Mouse (Mus musculus): ENCODE measurements around the gene Cyp4f39.
"Not testable (repeated sequence)": the region's sequence is repeated elsewhere in the genome, so short reads cannot be mapped to it uniquely, and the experiment has no call there.

Cyp4f39 gene

DNA sequence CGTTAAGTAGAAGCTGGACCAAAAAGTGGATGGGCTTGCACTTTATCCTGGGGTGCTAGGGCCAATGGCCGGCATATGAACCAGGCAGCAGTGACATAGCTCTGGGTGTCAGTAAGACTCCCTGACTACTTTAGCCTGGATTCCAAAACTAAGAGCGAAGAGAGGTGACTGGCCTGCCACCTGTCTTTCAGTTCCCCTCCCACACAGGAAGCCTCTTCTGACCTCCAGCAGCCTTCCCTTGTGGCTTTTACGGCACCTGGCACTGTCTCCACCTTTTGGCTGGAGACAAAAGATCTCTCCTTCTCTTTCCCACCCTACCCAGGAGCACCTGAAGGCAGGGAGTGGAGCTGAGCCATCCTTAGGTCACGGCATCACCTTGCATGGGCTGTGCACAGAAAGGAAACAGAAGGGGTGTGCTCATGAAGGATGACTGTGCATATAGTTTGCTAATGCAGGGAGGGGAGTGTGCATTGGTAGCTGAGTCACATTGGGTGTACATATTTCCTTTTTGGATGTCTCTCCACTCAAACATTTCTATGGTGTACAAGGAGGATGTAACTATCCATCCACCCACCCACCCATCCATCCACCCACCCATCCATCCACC is 22.5 kb downstream of the Cyp4f39 start:
- DNase-seq = no peak

DNA sequence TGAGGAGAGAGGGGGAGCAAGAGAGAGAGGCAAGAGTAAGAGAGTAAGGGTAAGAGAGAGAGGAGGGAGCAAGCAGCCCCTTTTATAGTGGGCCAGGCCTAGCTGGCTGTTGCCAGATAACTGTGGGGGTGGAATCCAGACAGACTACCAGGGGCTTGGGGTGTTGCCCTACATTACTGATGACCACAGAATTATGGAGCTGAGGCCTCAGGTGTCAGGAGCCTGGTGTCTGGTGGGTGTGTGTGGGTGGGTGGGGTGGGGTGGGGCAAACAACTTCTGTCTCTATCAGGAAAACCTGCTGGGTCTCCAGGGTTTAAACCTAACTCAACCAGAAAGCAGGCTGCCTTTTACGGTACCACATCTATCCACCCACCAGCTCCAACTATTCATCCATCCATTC is 24.7 kb downstream of the Cyp4f39 start:
- no peak for DNase-seq

DNA sequence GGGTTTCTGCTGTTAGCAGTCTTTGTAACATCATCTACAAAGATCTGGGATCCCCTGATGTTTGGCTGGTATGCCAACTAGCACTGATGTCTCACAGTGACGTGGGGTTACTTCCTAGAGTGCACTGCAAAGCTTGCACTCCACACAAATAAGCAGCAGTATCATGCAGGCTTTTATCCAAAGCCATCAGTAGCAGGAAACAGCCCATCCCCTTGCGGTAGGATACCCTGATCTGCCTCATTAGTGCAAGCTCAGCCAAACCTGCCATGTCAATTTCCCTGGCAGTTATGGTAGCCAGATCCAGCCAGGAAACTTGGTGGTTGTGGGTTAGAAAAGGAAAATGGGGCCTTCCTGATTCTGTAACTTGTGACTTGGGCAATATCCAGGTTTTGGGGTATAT is 26.2 kb downstream of the Cyp4f39 start:
- no peak for DNase-seq

DNA sequence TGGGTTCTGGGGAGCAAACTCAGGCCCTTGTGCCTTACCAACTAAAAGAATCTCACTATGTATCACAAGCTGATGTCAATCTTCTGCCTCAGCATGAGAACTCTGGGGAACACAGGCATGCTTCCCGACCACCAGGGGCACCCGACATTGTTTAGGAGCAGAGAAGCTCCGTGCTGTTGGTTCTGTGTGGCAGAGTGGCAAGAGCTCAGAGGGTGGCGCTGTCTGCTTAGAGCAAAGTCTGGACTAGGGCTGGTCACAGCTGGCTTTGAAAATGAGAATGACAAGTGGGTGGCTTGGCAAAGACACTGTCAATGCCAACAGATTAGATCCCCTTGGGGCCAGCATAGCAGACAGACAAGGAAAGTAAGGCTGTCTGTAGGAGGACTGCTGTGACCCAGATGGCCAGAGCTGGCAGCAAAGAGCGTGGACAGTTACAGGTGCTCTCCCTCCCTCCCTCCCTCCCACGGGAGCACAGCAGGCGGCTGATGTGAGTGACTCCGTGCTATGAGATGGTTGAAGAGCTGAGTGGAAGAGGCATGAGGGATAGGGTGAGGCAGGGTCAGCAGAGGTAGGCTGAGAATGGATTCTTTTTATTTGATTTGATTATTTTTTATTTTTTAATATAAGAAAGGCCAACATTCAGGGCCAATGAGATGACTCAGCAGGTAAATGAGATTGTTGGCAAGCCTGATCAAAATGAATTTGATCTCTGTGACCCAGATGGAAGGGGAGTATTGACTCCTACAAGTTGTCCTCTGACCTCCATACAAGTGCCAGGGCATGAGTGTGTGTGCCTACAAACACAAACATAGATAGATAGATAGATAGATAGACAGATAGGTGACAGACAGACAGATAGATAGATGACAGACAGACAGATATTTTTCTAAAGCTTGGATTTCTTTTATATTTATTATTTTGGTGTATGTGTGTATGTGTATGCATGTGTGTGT is 27.3 kb downstream of the Cyp4f39 start:
- DNase-seq = no peak

DNA sequence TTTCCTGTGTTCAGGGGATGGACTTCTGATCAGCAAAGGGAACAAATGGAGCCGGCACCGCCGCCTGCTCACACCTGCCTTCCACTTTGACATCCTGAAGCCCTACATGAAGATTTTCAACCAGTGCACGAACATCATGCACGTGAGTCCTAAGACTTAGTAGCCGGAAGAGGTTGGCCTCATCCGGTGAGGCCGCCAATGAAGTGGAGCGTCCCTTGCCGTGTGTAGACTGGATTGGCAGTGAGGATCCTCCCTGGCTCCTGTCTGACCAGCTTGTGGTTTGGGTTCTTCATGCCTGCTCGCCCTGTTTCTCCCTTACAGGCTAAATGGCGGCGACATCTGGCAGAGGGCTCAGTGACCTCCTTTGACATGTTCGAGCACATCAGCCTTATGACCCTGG is 29.2 kb downstream of the Cyp4f39 start:
- DNase-seq = no peak

DNA sequence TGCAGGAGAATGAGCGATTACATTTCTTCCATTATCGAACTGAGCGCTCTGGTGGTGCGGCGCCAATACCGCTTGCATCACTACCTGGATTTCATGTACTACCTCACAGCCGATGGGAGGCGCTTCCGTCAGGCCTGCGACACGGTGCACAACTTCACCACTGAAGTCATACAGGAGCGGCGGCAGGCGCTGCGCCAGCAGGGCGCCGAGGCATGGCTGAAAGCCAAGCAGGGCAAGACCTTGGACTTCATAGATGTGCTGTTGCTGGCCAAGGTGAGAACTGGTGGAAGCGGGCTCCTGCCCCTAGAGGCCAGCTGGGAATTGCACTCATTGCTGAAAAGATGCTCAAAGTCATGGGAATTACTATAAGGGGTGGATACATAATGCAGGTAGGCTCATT is 30.7 kb downstream of the Cyp4f39 start:
- peak; percentile 8 to 51 for DNase-seq

DNA sequence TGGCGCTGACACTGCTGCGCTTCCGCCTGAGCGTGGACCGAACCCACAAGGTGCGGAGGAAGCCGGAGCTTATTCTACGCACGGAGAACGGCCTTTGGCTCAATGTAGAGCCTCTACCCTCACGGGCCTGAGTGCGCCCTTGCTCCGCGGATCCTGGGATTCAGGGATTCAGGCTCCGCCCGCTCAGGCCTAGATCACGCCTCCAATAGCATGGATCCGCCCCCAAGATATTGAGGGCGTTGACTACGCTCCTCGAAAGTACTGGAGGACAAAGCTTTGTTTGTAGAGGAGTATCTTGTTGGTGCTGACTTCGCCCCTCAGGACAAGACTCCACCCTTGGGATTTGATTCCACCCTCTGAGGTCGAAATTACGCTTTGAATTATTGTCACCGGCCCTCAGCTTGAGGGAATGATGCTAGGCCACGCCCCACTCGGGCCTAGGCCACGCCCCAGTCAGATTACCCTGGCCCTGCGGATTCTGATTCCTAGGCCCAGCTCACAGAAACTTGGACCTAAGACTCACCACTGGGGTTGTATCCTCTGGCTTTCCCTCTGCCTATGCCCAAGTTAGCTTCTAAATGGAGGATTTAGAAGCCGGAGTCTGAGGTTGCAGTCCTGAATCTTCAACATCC is 39.9 kb downstream of the Cyp4f39 start:
- no peak for DNase-seq

DNA sequence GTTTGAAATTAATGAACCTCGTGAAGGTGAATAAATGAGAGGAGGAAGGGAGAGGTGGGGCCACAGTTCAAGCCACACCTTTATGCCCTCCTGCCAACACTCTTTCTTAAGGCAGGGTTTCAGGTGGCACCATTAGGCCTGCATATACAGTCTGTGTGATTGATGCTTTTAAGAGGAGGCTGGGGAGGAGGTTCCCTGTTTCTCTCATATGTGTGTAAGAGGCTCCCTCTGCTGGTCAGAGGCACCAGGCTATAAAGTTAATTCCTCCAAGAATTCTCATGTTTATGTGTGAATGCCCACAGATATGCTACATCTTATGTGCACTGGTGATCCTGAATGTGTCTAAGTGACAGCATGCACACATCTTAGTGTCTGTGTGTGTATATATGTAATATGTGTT is 42.1 kb downstream of the Cyp4f39 start:
- DNase-seq = peak in 1 of 2 experiments; percentile 55

DNA sequence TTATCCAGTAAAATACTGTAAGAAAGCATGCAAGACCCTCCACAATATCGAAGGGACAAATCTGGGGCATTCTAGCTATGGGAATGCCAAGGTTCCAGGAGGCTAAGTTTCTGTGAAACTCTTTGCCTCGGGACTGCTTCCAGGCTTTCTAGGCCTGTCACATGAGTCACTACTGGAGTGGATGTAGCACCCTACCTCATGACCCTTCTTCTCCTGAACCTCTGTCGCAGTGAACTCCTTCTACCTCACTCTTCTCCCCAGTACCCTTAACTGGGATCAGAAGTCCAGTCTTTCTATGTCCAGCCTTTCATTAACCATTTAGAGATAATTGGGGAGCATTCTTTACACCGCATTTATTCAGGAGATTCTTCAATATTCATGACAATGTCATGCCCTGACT is 48.0 kb downstream of the Cyp4f39 start:
- DNase-seq = not testable (repeated sequence)

DNA sequence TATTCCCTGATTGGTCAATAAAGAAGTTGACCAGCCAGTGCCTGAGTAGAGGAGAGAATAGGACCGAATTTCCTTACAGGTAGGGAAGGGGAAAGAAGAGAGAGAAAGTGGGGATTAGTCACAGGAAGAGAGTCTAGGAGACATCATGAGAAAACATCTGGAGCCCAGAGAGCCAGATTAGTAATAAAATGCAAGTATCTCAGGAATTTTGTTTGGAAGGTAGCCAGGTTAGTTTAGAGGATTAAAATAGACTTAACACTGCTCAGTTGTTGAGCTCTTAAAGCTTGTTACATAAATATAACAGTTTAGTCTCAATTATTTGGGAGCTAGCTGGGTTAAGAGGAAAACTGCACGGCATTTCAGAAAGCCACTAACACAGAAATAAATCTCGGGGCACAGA is 48.5 kb downstream of the Cyp4f39 start:
- DNase-seq = no peak

DNA sequence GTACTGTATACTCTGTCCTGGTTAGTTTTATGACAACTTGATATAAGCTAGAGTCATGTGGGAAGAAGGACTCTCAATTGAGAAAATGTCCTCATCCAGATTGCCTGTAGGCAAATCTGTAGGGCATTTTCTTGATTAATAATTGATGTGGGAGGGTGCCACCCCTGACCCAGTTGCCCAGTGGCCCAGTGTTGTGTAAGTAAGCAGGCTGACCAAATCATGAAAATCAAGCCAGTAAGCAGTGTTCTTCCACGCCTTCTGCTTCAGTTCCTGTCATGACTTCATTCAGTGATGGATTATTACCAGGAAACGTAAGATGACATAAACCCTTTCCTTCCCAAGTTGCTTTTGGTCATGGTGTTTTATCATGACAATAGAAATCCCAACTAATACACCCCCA is 50.6 kb downstream of the Cyp4f39 start:
- DNase-seq = no peak

DNA sequence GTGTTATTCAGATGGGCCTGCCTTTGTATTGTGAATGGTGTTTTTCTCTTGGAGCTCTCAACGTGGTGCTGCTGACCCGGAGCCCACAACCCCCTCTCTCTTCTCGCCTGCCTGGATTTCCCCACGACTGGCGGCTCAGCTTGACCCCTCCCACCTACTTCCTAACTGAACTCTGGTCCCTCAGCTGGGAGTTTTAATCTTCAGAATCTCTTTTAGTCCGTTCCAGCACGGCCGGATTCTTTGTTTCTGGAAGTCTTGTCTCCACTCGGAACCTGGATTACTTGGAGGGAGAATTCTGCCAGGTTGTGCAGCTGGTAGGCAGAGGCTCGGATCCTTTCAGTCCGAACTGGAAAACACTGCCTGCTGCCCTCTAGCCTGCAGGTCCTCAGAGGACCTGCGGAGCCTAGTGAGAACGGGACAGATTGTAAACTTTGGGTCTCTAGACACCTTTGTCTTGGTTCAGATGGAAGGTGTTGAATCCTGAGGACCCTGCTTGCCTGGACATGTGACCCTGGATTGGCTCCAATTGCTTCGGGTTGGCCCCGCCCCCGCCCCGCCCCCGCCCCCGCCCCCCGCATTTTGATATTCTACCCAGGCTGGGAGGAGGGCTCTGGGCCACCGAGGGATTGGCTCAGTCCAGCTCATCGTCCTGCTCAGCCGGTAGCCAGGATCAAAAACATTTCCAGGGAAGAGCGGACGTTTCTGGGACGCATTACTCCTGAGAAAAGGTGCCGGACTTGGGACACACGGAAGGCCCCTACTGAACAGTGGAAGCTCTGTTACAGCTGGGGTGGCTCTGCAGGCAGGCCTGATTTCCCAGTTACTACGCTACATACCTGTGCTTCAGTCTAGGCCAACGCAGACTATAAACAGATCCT is 53.6 kb downstream of the Cyp4f39 start, which contains the start of gene Cyp4f17:
TSS of gene Cyp4f17 (plus strand) at position 200 of the 878 bp plus-strand sequence.
- no peak for DNase-seq

DNA sequence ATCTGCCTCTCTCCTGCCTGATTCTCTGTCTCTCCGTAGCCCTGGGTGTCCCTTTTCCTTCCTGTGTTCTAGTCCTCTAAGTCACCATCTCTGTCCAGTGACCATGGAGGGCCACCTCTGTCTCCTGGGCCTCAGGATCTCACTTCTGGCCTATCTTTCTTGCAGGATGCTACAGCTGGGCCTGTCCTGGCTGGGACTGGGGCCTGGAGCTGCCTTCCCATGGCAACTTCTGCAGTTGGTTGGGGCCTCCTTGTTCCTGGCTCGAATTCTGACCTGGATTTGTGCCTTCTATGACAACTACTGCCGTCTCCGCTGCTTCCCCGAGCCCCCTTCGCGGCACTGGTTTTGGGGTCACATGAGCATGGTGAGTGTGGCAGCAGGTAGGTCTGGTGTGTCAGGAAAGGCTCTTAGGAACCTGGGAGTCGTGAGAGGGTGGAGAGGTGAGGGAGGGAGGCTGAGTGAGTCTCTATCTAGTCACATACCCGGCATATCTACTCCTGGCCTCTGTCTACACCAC is 54.3 kb downstream of the Cyp4f39 start:
- DNase-seq = no peak

DNA sequence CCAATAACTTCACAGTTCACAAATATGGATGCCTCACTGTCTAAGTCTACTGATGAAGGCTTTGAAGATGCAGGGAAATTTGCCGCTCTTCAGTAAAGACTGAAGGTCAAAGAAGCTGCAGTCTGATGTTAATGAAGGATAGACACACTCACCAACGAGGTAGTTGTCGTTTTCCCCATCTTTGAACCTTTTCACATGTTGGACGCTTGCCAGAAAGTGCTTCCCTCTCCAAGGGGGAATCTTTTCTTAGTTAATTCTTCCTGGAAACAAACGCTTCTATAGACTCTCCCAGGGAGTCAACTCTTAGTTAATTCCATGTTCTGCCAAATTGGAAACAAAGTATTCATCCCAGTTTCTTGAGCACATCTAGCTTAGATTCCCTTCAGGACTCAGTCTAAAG is 63.6 kb downstream of the Cyp4f39 start:
- DNase-seq = no peak

DNA sequence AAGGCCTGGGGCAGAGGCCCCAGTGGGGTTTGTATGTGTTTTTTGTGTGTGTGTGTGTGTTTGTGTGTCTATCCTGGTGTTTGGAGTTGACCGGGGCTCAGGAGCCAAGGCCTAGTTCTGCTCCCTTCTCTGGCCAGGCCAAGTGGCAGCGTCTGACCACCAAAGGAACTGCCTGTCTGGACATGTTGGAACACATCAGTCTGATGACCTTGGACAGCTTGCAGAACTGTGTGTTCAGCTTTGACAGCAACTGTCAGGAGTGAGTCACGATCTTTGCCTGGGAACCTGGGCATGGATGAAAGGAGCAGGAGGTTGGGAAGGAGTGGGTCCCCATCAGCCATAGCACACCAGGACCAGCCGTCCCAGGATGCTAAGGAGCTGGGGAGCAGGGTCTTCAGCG is 69.5 kb downstream of the Cyp4f39 start:
- no peak for DNase-seq

DNA sequence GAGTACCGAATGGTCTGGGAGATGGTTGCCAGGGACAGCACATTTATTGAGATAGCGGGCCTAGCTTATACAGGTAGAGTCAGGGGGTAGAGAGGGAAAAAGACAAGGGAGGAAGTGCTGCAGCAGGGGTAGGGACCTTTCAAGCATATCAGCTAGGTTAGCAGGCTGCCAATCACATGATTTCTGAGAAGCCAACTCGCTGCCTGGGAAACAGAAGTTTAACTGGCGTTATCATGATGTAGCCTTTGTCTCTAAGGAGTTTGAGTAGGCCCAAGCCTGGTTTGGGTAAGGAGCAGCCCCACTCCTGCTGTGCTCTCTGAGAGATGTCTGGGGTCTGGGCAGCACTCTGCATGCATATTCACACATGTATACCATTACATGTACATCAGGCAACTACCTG is 69.9 kb downstream of the Cyp4f39 start:
- no peak for DNase-seq

DNA sequence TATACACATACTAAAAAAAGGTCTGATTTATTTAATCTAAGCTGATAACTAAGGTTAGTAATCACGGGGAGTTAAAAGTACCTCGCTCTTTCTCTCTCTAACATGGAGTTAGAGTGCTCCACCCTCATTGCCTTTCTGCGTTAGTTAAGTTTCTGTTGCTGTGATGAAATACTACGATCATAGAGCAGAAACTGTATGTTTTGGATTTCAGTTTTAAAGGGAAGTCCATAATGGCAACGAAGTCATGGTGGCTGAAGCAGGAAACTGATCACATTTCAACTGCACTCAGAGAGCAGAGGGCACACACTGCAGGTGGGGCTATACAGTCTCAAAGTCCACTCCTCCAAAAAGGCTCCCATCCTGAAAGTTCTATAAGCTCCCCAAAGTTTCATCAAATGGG is 70.3 kb downstream of the Cyp4f39 start:
- DNase-seq = no peak

DNA sequence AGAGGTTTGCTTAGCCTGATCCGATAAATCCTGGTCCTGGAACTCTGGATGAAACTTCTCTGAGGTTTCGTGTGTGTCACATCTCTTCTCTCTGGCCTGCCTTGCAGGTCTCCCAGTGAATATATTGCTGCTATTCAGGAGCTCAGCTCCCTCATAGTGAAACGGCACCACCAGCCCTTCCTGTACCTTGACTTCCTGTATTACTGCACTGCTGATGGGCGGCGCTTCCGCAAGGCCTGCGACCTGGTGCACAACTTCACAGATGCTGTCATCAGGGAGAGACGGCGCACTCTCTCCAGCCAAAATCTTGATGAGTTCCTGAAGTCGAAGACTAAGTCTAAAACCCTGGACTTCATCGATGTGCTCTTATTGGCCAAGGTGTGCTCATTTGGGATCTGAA is 71.4 kb downstream of the Cyp4f39 start:
- DNase-seq = no peak

DNA sequence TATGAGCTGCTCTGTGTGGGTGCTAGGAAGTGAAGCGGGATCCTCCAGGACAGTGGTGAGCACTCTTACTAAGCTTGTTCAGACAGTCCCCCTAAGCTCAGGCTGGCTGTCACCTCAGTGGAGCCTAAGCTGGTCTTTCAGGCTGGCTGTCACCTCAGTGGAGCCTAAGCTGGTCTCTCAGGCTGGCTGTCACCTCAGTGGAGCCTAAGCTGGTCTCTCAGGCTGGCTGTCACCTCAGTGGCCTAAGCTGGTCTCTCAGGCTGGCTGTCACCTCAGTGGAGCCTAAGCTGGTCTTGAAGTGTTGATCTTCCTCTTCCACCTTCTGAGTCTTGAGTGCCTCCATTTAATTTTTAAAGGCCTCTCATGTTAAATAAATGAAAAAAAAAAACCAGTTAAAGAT is 73.8 kb downstream of the Cyp4f39 start:
- not testable (repeated sequence) for DNase-seq

DNA sequence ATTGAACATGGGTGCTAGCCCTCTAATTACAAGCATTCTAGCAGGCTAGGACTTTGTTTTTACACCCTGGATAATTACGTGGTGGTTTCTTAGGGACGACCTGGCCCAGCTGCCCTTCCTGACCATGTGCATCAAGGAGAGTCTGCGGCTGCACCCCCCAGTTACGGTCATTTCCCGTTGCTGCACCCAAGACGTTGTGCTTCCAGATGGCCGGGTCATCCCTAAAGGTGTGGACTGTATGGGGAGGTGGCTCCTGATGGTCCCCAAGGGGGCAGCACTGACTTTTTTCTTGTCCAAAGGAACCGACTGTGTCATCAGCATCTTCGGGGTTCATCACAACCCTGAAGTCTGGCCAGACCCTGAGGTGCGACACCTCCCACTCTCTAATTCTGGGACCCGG is 75.2 kb downstream of the Cyp4f39 start:
- DNase-seq = no peak

DNA sequence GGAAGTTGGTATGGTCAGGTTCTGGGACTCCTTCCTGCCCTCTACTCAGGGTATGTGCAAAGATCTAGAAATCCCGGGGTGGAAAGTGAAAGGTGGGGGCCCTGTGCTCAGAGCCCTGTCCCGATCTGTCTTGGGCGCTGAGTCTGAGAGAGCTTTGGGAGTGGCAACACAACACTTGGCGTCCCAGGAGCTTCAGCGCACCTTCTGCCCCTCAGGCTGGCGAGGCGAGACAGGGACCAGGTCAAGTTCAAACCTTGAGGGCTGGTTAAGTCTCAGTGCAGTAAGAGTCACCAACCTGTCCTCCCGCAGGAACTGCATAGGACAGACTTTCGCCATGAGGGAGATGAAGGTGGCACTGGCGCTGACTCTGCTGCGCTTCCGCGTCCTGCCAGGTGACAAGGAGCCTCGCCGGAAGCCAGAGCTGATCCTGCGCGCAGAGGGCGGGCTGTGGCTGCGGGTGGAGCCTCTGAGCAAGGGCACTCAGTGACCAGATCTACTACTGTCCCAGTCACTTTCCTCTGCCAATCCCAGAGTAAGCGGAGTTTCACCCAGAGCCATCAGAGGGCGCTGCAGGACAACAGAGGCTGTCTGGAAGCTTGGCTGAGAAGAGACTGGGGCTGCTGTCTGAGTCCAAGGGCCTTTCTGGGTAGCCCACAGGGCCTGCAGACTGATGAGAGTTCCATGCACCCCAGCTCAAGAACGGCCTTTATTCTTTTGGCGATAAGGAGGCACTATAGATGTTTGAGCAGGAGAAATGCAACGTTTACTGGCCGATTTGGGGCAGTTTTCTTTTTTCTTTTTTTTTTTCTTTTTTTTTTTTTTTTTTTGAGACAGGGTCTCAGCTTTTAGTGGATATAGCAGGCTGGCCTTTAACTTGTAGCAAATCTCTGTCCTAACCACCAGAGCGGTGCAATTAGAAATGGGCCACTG is 76.2 kb downstream of the Cyp4f39 start:
- DNase-seq = peak; percentile 74 to 81

Measured in spleen, adult 18-20 months (tissue).